Mouse (Mus musculus) embryonic facial prominence, embryonic 15.5 days (tissue): ENCODE data around the gene Uso1. TPM values are rescaled to one million over a fixed set of nuclear protein-coding genes. Genes with fewer than 3 reads are reported as not detected.

Experiments used
- ATAC-seq: fragments of 200-750 bp; cut with Nextera tagmentation; 2 replicates; pipeline ENCODE4 v1.8.0; 2017; ENCODE audit warnings: low read depth, moderate TSS enrichment; ENCODE audit not compliant: insufficient number of reproducible peaks, low FRiP score, low TSS enrichment
- H3K27ac ChIP-seq: fragments of 300-500 bp; sonication (generic); replicated peaks from 2 replicates; pipeline ENCODE4 v1.5.1; 2015; ENCODE audit warnings: mild to moderate bottlenecking, inconsistent platforms
- H3K27me3 ChIP-seq: fragments of 300-500 bp; sonication (generic); 2 replicates; pipeline ENCODE4 v1.6.1; 2015; ENCODE audit warnings: inconsistent platforms
- H3K36me3 ChIP-seq: fragments of 300-500 bp; sonication (generic); 2 replicates; pipeline ENCODE4 v1.6.1; 2015; ENCODE audit warnings: mild to moderate bottlenecking, inconsistent platforms
- H3K4me1 ChIP-seq: fragments of 300-500 bp; sonication (generic); 2 replicates; pipeline ENCODE4 v1.6.1; 2015; ENCODE audit warnings: inconsistent platforms
- H3K4me2 ChIP-seq: fragments of 300-500 bp; sonication (generic); replicated peaks from 2 replicates; pipeline ENCODE4 v1.6.1; 2015; ENCODE audit warnings: mild to moderate bottlenecking, inconsistent platforms
- H3K4me3 ChIP-seq: fragments of 300-500 bp; sonication (generic); replicated peaks from 2 replicates; pipeline ENCODE4 v1.5.1; 2015; ENCODE audit warnings: mild to moderate bottlenecking, inconsistent platforms
- H3K9ac ChIP-seq: fragments of 300-500 bp; sonication (generic); 2 replicates; pipeline ENCODE4 v1.6.1; 2015; ENCODE audit warnings: inconsistent platforms
- H3K9me3 ChIP-seq: fragments of 300-500 bp; sonication (generic); replicated peaks from 2 replicates; pipeline ENCODE4 v1.6.1; 2016; ENCODE audit warnings: inconsistent platforms
- WGBS: fragments of 180-500 bp; shearing (Covaris S2); methylation state at CpG from one replicate; pipeline ENCODE4 v1.1.7; 2015; 5-methylcytosine and 5-hydroxymethylcytosine counted together
- polyA plus RNA-seq: library from polyadenylated mRNA; unstranded; fragments of >200 nt; fragmentation: Nextera tagmentation; extraction: Ambion mirVana; gene quantifications from 2 replicates; pipeline ENCODE4 v1.2.1, GENCODE M21; 2015

The Uso1 gene
- polyA plus RNA-seq, 1 experiment from 2014 or later = 50.0 TPM

GRCm38 (mm10) chr5:92227782-92228181 is 90.0 kb downstream of the Uso1 start:
- Histone ChIP-seq H3K36me3 (no peaks in the 10 kb centered on the region), H3K27me3 (no peaks in the 10 kb centered on the region), H3K27ac (no peak overlapping the region), H3K9ac (no peak overlapping the region), H3K4me3 (no peak overlapping the region), H3K9me3 (no peaks in the 10 kb centered on the region), H3K4me1 (no peaks in the 10 kb centered on the region), H3K4me2 (no peak overlapping the region)
- no peak for ATAC-seq
- 83% methylated on average over 7 of the region's 7 CpGs for WGBS

- WGBS = 22% methylated on average over 10 of the region's 10 CpGs
- no peak for ATAC-seq
- Histone ChIP-seq H3K4me3 (no peak overlapping the region), H3K27ac (no peak overlapping the region), H3K9ac (no peak overlapping the region), H3K36me3 (no peaks in the 10 kb centered on the region), H3K9me3 (no peaks in the 10 kb centered on the region), H3K27me3 (no peaks in the 10 kb centered on the region), H3K4me1 (no peaks in the 10 kb centered on the region), H3K4me2 (no peak overlapping the region)
Observed at GRCm38 (mm10) chr5:92228776-92229175, 91.0 kb downstream of the Uso1 start.

GRCm38 (mm10) chr5:92229514-92229913 is 91.8 kb downstream of the Uso1 start:
- no peak for ATAC-seq
- H3K4me3 ChIP-seq = no peak overlapping the region
- H3K9ac ChIP-seq = no peak overlapping the region
- no peak overlapping the region for H3K27ac ChIP-seq
- 78% methylated on average over 3 of the region's 3 CpGs for WGBS
- no peak overlapping the region for H3K4me2 ChIP-seq
- no peaks in the 10 kb centered on the region for H3K36me3 ChIP-seq
- no peaks in the 10 kb centered on the region for H3K4me1 ChIP-seq
- H3K9me3 ChIP-seq = no peaks in the 10 kb centered on the region
- no peaks in the 10 kb centered on the region for H3K27me3 ChIP-seq

- Histone ChIP-seq H3K27ac (no peak overlapping the region), H3K27me3 (no peaks in the 10 kb centered on the region), H3K4me1 (no peaks in the 10 kb centered on the region), H3K9me3 (no peaks in the 10 kb centered on the region), H3K36me3 (no peaks in the 10 kb centered on the region), H3K4me3 (no peak overlapping the region), H3K4me2 (no peak overlapping the region), H3K9ac (no peak overlapping the region)
- ATAC-seq = no peak
- WGBS = 81% methylated on average over 11 of the region's 11 CpGs
Observed at GRCm38 (mm10) chr5:92230306-92230705, 92.6 kb downstream of the Uso1 start.

GRCm38 (mm10) chr5:92231836-92232235 is 94.1 kb downstream of the Uso1 start:
- WGBS = 68% methylated on average over 10 of the region's 10 CpGs
- no peaks in the 10 kb centered on the region for H3K9me3 ChIP-seq
- peaks cover 2% of the 10 kb centered on the region; the same call in 1 of the 2 replicates for H3K27me3 ChIP-seq
- H3K27ac ChIP-seq = no peak overlapping the region
- ATAC-seq = no peak
- no peak overlapping the region for H3K4me2 ChIP-seq
- H3K4me3 ChIP-seq = no peak overlapping the region
- H3K9ac ChIP-seq = no peak overlapping the region
- no peaks in the 10 kb centered on the region for H3K4me1 ChIP-seq
- H3K36me3 ChIP-seq = no peaks in the 10 kb centered on the region

- no peak for ATAC-seq
- Histone ChIP-seq H3K9me3 (no peaks in the 10 kb centered on the region), H3K4me3 (no peak overlapping the region), H3K27ac (no peak overlapping the region), H3K4me2 (no peak overlapping the region), H3K36me3 (no peaks in the 10 kb centered on the region), H3K9ac (no peak overlapping the region), H3K27me3 (peaks cover 2% of the 10 kb centered on the region; the same call in 1 of the 2 replicates), H3K4me1 (no peaks in the 10 kb centered on the region)
- 87% methylated on average over 4 of the region's 4 CpGs for WGBS
Observed at GRCm38 (mm10) chr5:92233366-92233765, 95.6 kb downstream of the Uso1 start.

GRCm38 (mm10) chr5:92234939-92235557 is 97.3 kb downstream of the Uso1 start:
- Histone ChIP-seq H3K36me3 (no peaks in the 10 kb centered on the region), H3K4me3 (no peak overlapping the region), H3K9me3 (no peaks in the 10 kb centered on the region), H3K27me3 (peaks cover 2% of the 10 kb centered on the region; the same call in 1 of the 2 replicates), H3K27ac (no peak overlapping the region), H3K9ac (no peak overlapping the region), H3K4me2 (no peak overlapping the region), H3K4me1 (peaks cover 4% of the 10 kb centered on the region; the same call in 1 of the 2 replicates)
- WGBS = 62% methylated on average over 5 of the region's 5 CpGs
- ATAC-seq = no peak

- H3K4me1 ChIP-seq = peaks cover 4% of the 10 kb centered on the region; the same call in 1 of the 2 replicates
- H3K27me3 ChIP-seq = peaks cover 2% of the 10 kb centered on the region; the same call in 1 of the 2 replicates
- WGBS = 40% methylated on average over 29 of the region's 29 CpGs
- peak overlapping the region; percentile 28 for H3K4me2 ChIP-seq
- H3K9ac ChIP-seq = no peak overlapping the region
- no peaks in the 10 kb centered on the region for H3K9me3 ChIP-seq
- no peak overlapping the region for H3K4me3 ChIP-seq
- H3K27ac ChIP-seq = no peak overlapping the region
- no peaks in the 10 kb centered on the region for H3K36me3 ChIP-seq
- no peak for ATAC-seq
Observed at GRCm38 (mm10) chr5:92239333-92240232, 101.8 kb downstream of the Uso1 start.

GRCm38 (mm10) chr5:92240769-92241168 is 103.0 kb downstream of the Uso1 start:
- Histone ChIP-seq H3K9ac (no peak overlapping the region), H3K4me3 (no peak overlapping the region), H3K27me3 (peaks cover 2% of the 10 kb centered on the region; the same call in 1 of the 2 replicates), H3K4me1 (peaks cover 4% of the 10 kb centered on the region; the same call in 1 of the 2 replicates), H3K27ac (no peak overlapping the region), H3K4me2 (no peak overlapping the region), H3K36me3 (no peaks in the 10 kb centered on the region), H3K9me3 (no peaks in the 10 kb centered on the region)
- ATAC-seq = no peak
- WGBS = 90% methylated on average over 12 of the region's 12 CpGs

GRCm38 (mm10) chr5:92244900-92245299 is 107.2 kb downstream of the Uso1 start:
- Histone ChIP-seq H3K27ac (no peak overlapping the region), H3K4me1 (peaks cover under 1% of the 10 kb centered on the region; the same call in 1 of the 2 replicates), H3K9me3 (0 out of 2 replicates have a peak, but pooled peaks cover under 1% of the 10 kb centered on the region), H3K4me2 (no peak overlapping the region), H3K27me3 (no peaks in the 10 kb centered on the region), H3K4me3 (no peak overlapping the region), H3K9ac (no peak overlapping the region), H3K36me3 (no peaks in the 10 kb centered on the region)
- 94% methylated on average over 2 of the region's 2 CpGs for WGBS
- ATAC-seq = no peak

- no peaks in the 10 kb centered on the region for H3K27me3 ChIP-seq
- no peak overlapping the region for H3K4me3 ChIP-seq
- ATAC-seq = no peak
Observed at GRCm38 (mm10) chr5:92245483-92245882, 107.7 kb downstream of the Uso1 start.

More at GRCm38 (mm10) chr5:92245483-92245882, 107.7 kb downstream of the Uso1 start:
- Histone ChIP-seq H3K9me3 (0 out of 2 replicates have a peak, but pooled peaks cover 4% of the 10 kb centered on the region), H3K4me1 (no peaks in the 10 kb centered on the region), H3K36me3 (no peaks in the 10 kb centered on the region), H3K27ac (no peak overlapping the region), H3K4me2 (no peak overlapping the region), H3K9ac (no peak overlapping the region)
- WGBS = 85% methylated on average over 9 of the region's 9 CpGs
